Mouse (Mus musculus): ENCODE data around the gene Lrtm2.

The Lrtm2 gene

GRCm38 (mm10) chr6:119276713-119277112, 53.9 kb downstream of the Lrtm2 start:
- DNase-seq (ENCODE audit: low spot score in 2 of 2) = no peak
